Mouse (Mus musculus) hindbrain, embryonic 11.5 days (tissue): ENCODE results near the gene Galnt13. TPM values are rescaled to one million over a fixed set of nuclear protein-coding genes. Genes with fewer than 3 reads are reported as not detected.
"Not testable (repeated sequence)": the region's sequence is repeated elsewhere in the genome, so short reads cannot be mapped to it uniquely, and the experiment has no call there.

Experiments used
- ATAC-seq: fragments of 200-750 bp; cut with Nextera tagmentation; 2 replicates; pipeline ENCODE4 v1.8.0; 2017; ENCODE audit warnings: mild to moderate bottlenecking, moderate TSS enrichment, moderate library complexity; ENCODE audit not compliant: low FRiP score
- DNase-seq: peaks from one replicate; pipeline ENCODE4 v3.0.0-alpha.2; 2015; ENCODE audit warnings: low spot score
- H3K27ac ChIP-seq: fragments of 300-500 bp; sonication (generic); 2 replicates; pipeline ENCODE4 v1.5.1; 2014; ENCODE audit warnings: mild to moderate bottlenecking, low read depth, low read length
- H3K27me3 ChIP-seq: fragments of 300-500 bp; sonication (generic); 2 replicates; pipeline ENCODE4 v1.6.1; 2014; ENCODE audit warnings: mild to moderate bottlenecking, low read length, moderate library complexity, mixed read lengths; ENCODE audit not compliant: control insufficient read depth, insufficient read depth
- H3K36me3 ChIP-seq: fragments of 300-500 bp; sonication (generic); 2 replicates; pipeline ENCODE4 v1.6.1; 2014; ENCODE audit warnings: mild to moderate bottlenecking, low read length, moderate library complexity, mixed read lengths; ENCODE audit not compliant: control insufficient read depth, insufficient read depth
- H3K4me1 ChIP-seq: fragments of 300-500 bp; sonication (generic); replicated peaks from 2 replicates; pipeline ENCODE4 v1.6.1; 2014; ENCODE audit warnings: low read length, mixed read lengths; ENCODE audit not compliant: control insufficient read depth, insufficient read depth
- H3K4me2 ChIP-seq: fragments of 300-500 bp; sonication (generic); replicated peaks from 2 replicates; pipeline ENCODE4 v1.6.1; 2014; ENCODE audit warnings: mild to moderate bottlenecking, low read depth, low read length
- H3K4me3 ChIP-seq: fragments of 300-500 bp; sonication (generic); 2 replicates; pipeline ENCODE4 v1.5.1; 2014; ENCODE audit warnings: low read depth, low read length
- H3K9ac ChIP-seq: fragments of 300-500 bp; sonication (generic); 2 replicates; pipeline ENCODE4 v1.6.1; 2014; ENCODE audit warnings: low read depth, low read length
- H3K9me3 ChIP-seq: fragments of 300-500 bp; sonication (generic); 2 replicates; pipeline ENCODE4 v1.6.1; 2016; ENCODE audit warnings: low read length; ENCODE audit not compliant: control insufficient read depth
- WGBS: fragments of 180-500 bp; shearing (Covaris S2); extraction: QIAGEN DNeasy Blood & Tissue Kit; methylation state at CpG from one replicate; pipeline ENCODE4 v1.1.7; 2014; 5-methylcytosine and 5-hydroxymethylcytosine counted together
- polyA plus RNA-seq: library from polyadenylated mRNA; unstranded; fragments of >200 nt; fragmentation: Nextera tagmentation; extraction: Ambion mirVana; gene quantifications from 2 replicates; pipeline ENCODE4 v1.2.1, GENCODE M21; 2014

The Galnt13 gene
- polyA plus RNA-seq, 1 experiment from 2014 or later = 3.8 TPM

DNA sequence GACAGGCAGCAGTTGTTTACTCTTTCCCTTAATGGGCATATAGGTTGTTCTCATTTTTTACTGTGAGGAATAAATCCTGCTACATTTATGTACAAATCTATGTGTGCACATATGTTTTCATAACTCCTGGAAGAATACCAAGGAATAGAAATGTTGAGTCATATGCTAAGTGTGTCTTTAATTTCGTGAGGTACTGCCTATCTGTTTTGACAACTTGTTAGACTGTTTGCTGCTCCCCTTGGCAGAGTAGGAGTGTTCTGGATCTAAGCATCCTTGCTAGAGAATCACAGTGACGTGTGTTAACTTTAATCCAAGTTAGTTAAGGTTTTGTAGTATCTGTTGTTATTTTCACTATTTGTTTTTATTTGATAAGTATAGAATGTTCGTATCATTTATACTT, 91.0 kb downstream of the Galnt13 start:
- Histone ChIP-seq H3K27me3 (no peaks in the 10 kb centered on the region), H3K27ac (no peak overlapping the region), H3K9ac (no peak overlapping the region), H3K36me3 (no peaks in the 10 kb centered on the region), H3K9me3 (no peaks in the 10 kb centered on the region), H3K4me1 (no peaks in the 10 kb centered on the region), H3K4me2 (no peak overlapping the region), H3K4me3 (no peak overlapping the region)
- no peak for ATAC-seq
- no peak for DNase-seq
- WGBS = 79% methylated on average over 3 of the region's 3 CpGs

DNA sequence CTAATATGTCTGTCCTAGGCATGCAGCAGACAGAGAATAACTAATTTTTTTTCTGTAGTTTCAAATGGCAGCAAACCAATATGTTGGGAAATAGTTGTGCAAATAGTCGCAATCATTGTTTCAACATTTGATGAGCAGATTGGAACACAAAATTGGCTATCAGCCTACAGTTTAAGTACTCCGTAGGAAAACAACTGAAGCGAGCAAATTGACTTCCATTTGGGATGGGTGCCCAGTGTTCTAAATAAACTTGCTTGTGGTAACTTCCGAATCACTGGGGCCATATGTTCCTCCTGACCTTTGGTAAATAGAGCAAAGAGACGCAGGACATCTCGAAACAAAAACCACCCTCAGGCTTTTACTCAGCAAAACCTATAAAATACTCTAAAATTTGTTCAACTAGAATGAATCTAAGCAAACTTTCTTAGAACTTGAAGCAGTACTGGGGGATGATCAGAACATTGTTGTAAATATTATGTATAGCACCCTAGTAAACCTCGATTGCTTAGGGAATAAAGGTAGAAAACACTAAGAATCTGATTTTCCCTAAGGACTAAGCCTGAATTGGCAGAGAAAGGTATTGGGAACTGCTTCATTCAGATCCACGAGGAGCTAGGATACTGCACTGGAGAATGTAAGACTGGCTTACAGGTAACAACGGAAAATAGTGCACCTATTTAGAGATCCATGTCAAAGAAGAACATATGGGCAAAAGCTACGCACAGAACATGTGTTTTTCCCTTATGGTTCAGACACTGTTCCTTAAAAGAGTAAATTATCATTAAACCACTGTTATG, 122.4 kb downstream of the Galnt13 start:
- Histone ChIP-seq H3K4me3 (no peak overlapping the region), H3K27ac (no peak overlapping the region), H3K27me3 (no peaks in the 10 kb centered on the region), H3K9ac (no peak overlapping the region), H3K36me3 (no peaks in the 10 kb centered on the region), H3K4me1 (no peaks in the 10 kb centered on the region), H3K4me2 (no peak overlapping the region), H3K9me3 (no peaks in the 10 kb centered on the region)
- WGBS = 89% methylated on average over 10 of the region's 10 CpGs
- DNase-seq = no peak
- no peak for ATAC-seq

DNA sequence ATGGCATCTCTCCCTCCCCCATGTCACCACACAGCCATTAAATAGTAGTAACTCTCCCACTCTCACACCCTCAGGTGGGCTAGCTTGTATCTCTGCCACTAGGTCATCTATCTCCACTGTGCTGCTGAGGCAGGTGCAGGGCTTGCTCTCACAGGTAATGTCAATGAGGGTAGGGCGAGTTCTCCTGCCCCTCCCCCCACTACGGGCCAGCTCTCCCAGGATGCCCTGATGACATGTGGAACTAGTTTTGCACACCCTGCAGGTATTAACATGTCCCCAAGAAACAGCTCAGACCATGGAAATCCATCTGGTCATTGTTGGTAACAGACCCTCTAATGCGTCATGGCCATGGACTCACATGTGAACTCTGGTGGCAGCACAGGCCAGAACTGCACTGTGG, 129.0 kb downstream of the Galnt13 start:
- 90% methylated on average over 3 of the region's 3 CpGs for whole genome bisulfite sequencing
- H3K27me3 ChIP-seq = no peaks in the 10 kb centered on the region
- no peaks in the 10 kb centered on the region for H3K36me3 ChIP-seq
- H3K9me3 ChIP-seq = no peaks in the 10 kb centered on the region
- H3K4me2 ChIP-seq = no peak overlapping the region
- H3K27ac ChIP-seq = no peak overlapping the region
- H3K4me1 ChIP-seq = no peaks in the 10 kb centered on the region
- H3K4me3 ChIP-seq = no peak overlapping the region
- no peak overlapping the region for H3K9ac ChIP-seq
- DNase-seq = no peak
- ATAC-seq = peak; percentile 19; the same call in 1 of the 2 replicates

DNA sequence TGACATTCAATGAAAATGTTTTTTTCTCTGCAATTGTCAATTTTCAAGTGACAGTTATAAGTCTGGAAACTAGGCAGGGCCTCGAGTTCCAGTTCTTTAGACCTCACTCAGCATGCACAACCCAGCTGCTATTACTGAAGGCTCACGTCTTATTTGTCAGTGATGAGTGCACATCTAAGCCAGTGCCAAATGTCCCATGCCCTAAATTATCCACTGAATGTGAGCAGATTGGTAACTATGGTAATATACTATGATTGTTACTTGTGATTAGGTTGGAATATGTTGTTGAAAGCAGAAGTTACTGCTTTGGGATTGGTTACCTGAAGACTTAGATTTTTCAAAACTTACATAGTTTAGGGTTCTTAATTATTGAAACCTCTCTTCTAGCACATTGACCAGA, 131.1 kb downstream of the Galnt13 start:
- Histone ChIP-seq H3K9ac (no peak overlapping the region), H3K36me3 (no peaks in the 10 kb centered on the region), H3K9me3 (no peaks in the 10 kb centered on the region), H3K4me2 (no peak overlapping the region), H3K27ac (no peak overlapping the region), H3K27me3 (no peaks in the 10 kb centered on the region), H3K4me1 (no peaks in the 10 kb centered on the region), H3K4me3 (no peak overlapping the region)
- DNase-seq = no peak
- WGBS = 77% methylated on average over 2 of the region's 2 CpGs
- ATAC-seq = no peak

DNA sequence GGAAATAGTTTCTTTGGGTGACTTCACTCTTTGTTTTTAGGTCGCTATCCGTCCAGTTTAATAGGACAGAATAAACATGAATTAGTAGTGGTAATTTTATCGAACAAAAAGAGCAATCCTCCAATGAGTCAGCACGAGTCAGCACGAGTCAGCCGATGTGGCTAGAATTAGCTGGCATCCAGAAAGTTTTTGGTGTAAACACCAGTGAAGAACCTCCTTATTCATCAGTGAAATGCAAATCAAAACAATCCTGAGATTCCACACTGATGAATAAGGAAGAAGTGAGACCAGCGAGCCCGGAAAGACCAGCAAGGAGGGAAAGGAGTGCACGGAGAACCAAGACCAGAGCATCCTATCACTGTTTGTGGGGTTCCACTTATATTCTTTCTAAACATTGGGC, 131.5 kb downstream of the Galnt13 start:
- no peak for ATAC-seq
- Histone ChIP-seq H3K27me3 (no peaks in the 10 kb centered on the region), H3K9ac (no peak overlapping the region), H3K4me1 (no peaks in the 10 kb centered on the region), H3K27ac (no peak overlapping the region), H3K36me3 (no peaks in the 10 kb centered on the region), H3K4me3 (no peak overlapping the region), H3K9me3 (no peaks in the 10 kb centered on the region), H3K4me2 (no peak overlapping the region)
- 90% methylated on average over 9 of the region's 9 CpGs for WGBS
- DNase-seq = no peak

DNA sequence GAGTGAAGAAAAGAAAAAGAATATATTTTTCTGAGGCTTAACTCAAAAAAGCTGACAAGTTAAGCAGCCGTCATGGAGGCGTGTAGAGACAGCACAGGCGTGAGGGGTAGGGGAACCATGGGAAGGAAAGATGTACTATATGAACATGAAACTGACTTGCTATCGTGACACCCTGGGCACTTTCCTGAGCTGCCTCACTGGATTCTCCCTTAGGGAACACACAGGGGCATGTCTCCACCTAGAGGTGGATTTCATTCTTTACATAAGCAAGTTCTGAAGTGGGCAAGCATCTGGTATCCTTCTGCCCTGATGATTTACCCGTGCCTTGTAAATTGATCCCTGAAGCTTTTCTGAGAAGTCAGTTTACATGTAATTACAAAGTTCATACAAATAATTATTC, 277.7 kb downstream of the Galnt13 start:
- not testable (repeated sequence) for H3K9me3 ChIP-seq, H3K9ac ChIP-seq, DNase-seq, H3K4me3 ChIP-seq, ATAC-seq, H3K4me2 ChIP-seq, H3K36me3 ChIP-seq, H3K4me1 ChIP-seq, H3K27me3 ChIP-seq, H3K27ac ChIP-seq
- no CpG with 5 or more reads among the region's 5 CpGs for WGBS

DNA sequence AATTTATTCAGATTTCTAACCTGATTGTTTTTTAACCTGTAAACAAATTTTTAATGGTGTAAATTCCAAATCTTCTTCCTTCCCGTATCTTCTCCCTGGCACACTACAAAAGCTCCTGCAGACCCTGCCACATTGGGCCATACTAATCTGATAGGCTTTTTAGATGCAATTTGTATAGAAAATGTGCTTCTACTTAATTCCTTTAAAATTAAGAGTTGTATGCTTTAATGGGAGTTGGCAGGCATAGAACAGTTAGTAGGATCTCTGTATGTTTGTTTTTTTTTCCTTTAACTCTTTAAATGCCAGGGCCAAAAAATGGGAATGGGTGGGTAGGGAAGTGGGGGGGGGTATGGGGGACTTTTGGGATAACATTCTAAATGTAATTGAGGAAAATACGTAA, 315.1 kb downstream of the Galnt13 start:
- no peak overlapping the region for H3K4me3 ChIP-seq
- H3K4me2 ChIP-seq = no peak overlapping the region
- H3K4me1 ChIP-seq = no peaks in the 10 kb centered on the region
- no peaks in the 10 kb centered on the region for H3K9me3 ChIP-seq
- H3K27me3 ChIP-seq = no peaks in the 10 kb centered on the region
- no peak overlapping the region for H3K27ac ChIP-seq
- ATAC-seq (no peak), DNase-seq (no peak)
- no peak overlapping the region for H3K9ac ChIP-seq
- H3K36me3 ChIP-seq = no peaks in the 10 kb centered on the region
- WGBS = 69% methylated on average over 2 of the region's 2 CpGs

DNA sequence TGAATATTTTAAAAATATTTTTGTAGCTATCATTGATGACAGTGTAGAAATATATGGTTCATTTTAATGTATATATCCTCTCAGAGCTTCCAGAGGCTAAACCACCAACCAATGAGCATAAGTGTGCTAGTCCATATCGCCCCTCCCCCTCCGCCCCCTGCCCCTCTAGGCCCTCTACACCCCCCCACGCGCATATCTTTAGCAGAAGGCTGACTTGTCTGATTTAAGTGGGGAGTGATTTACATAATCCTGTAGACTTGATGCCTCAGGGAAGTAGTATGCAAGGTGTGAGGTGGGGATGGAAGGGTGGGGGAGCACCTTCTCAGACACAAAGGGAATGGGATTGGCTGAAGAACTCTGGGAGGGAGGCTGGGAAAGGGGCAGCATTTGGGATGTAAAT, 323.7 kb downstream of the Galnt13 start:
- WGBS = 41% methylated on average over 4 of the region's 4 CpGs
- H3K9ac ChIP-seq = no peak overlapping the region
- H3K9me3 ChIP-seq = no peaks in the 10 kb centered on the region
- H3K4me2 ChIP-seq = no peak overlapping the region
- DNase-seq (peak; percentile 2), ATAC-seq (no peak)
- no peak overlapping the region for H3K4me3 ChIP-seq
- H3K36me3 ChIP-seq = no peaks in the 10 kb centered on the region
- H3K27ac ChIP-seq = no peak overlapping the region
- no peaks in the 10 kb centered on the region for H3K4me1 ChIP-seq
- H3K27me3 ChIP-seq = no peaks in the 10 kb centered on the region

DNA sequence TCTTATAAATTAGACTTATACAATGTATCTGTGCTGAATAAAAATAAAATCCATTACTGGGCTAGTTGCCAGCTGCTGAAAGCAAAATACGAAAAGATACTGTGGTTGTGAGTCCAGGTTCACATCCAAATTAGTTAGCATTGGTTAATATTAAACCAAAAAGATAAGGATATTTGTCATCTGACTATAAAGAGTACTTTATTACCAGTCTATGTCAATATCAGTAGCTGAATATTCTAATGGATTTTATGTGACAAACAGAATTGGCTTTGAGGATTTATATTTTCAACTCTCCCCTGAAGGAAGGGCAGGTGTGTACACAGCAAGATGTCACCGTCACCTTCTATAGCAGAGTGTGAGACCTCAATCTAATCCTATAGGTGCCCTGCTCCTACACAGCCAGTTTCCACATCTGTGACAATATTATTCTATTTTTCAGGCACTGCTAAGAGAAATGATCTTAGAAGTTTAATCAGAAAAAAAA, 342.7 kb downstream of the Galnt13 start:
- Histone ChIP-seq H3K9ac (no peak overlapping the region), H3K27me3 (no peaks in the 10 kb centered on the region), H3K27ac (no peak overlapping the region), H3K36me3 (no peaks in the 10 kb centered on the region), H3K4me2 (no peak overlapping the region), H3K4me1 (no peaks in the 10 kb centered on the region), H3K4me3 (no peak overlapping the region), H3K9me3 (no peaks in the 10 kb centered on the region)
- 84% methylated on average over 2 of the region's 2 CpGs for WGBS
- ATAC-seq (no peak), DNase-seq (no peak)
